Mouse (Mus musculus) testis, adult 2 months (tissue): Measurements from ENCODE around the gene Hspa4l.

Experiments
- CTCF ChIP-seq: fragments of 200-500 bp; IDR thresholded peaks from 2 replicates; pipeline ENCODE4 v1.5.1; 2012; ENCODE audit warnings: low read depth, mild to moderate bottlenecking, inconsistent platforms, low read length, moderate library complexity; ENCODE audit not compliant: control insufficient read depth, insufficient read depth, insufficient replicate concordance
- POLR2A ChIP-seq: fragments of 200-500 bp; IDR thresholded peaks from 2 replicates; pipeline ENCODE4 v1.6.1; 2012; ENCODE audit warnings: low read depth, mild to moderate bottlenecking, inconsistent platforms, low read length, moderate library complexity; ENCODE audit not compliant: control insufficient read depth

- TF ChIP-seq CTCF (no peak), POLR2A (no peak)
Observed at GRCm38 (mm10) chr3:40716056-40716455, 28.2 kb upstream of the Hspa4l start.
